Mouse (Mus musculus) CH12F3 (cell line): ENCODE measurements at regions not wholly inside any gene's neighbourhood (a gene's known extent, or its start where the extent isn't known, plus 50 kb on each side); places are given as distances from the start of the nearest gene placed in this dataset.
"Not testable (repeated sequence)": the region's sequence is repeated elsewhere in the genome, so short reads cannot be mapped to it uniquely, and the experiment has no call there.

Experiments
- in situ Hi-C: fragments of 300-500 bp; cut with MboI; formaldehyde crosslinking; loops from 2 replicates; pipeline ENCODE4 v1.14.3; 2020; ENCODE audit warnings: low sequenced_read_pairs

- in situ Hi-C loops, result no loop called here
These were observed 261.5 kb upstream of the Ube2e3 start for GRCm38 (mm10) chr2:78606388-78606787.

GRCm38 (mm10) chr2:78600753-78601152 lies 267.2 kb upstream of the Ube2e3 start:
- in situ Hi-C loops, result no loop called here

- in situ Hi-C loops, result no loop called here
These were observed 269.9 kb upstream of the Ube2e3 start for GRCm38 (mm10) chr2:78598039-78598438.

GRCm38 (mm10) chr2:78596251-78596650 lies 271.7 kb upstream of the Ube2e3 start:
- in situ Hi-C loops, result no loop called here

GRCm38 (mm10) chr2:78580013-78580412 lies 287.9 kb upstream of the Ube2e3 start:
- in situ Hi-C loops, result no loop called here

- in situ Hi-C loops, result no loop called here
These were observed 295.4 kb upstream of the Ube2e3 start for GRCm38 (mm10) chr2:78572492-78572891.

- in situ Hi-C loops, result no loop called here
These were observed 309.8 kb upstream of the Ube2e3 start for GRCm38 (mm10) chr2:78558128-78558527.

GRCm38 (mm10) chr2:78551085-78551484 lies 316.8 kb upstream of the Ube2e3 start:
- in situ Hi-C loops, result no loop called here

GRCm38 (mm10) chr2:78548683-78549467 lies 319.0 kb upstream of the Ube2e3 start:
- in situ Hi-C loops, result no loop called here

GRCm38 (mm10) chr2:78547286-78547685 lies 320.6 kb upstream of the Ube2e3 start:
- in situ Hi-C loops, result no loop called here

GRCm38 (mm10) chr2:78540422-78540821 lies 327.5 kb upstream of the Ube2e3 start:
- in situ Hi-C loops, result no loop called here

GRCm38 (mm10) chr2:78539592-78540300 lies 328.2 kb upstream of the Ube2e3 start:
- in situ Hi-C loops, result no loop called here

GRCm38 (mm10) chr2:78537574-78537973 lies 330.4 kb upstream of the Ube2e3 start:
- in situ Hi-C loops, result no loop called here

GRCm38 (mm10) chr2:78533881-78534280 lies 334.0 kb upstream of the Ube2e3 start:
- in situ Hi-C loops, result not testable (repeated sequence)

GRCm38 (mm10) chr2:78530535-78530934 lies 337.4 kb upstream of the Ube2e3 start:
- in situ Hi-C loops, result no loop called here

GRCm38 (mm10) chr2:78520258-78521023 lies 347.5 kb upstream of the Ube2e3 start:
- in situ Hi-C loops, result no loop called here

- in situ Hi-C loops, result no loop called here
These were observed 374.8 kb upstream of the Ube2e3 start for GRCm38 (mm10) chr2:78493115-78493514.

GRCm38 (mm10) chr2:78480036-78480435 lies 387.9 kb upstream of the Ube2e3 start:
- in situ Hi-C loops, result no loop called here

GRCm38 (mm10) chr2:78459444-78459843 lies 408.5 kb upstream of the Ube2e3 start:
- in situ Hi-C loops, result no loop called here

GRCm38 (mm10) chr2:78453411-78453810 lies 414.5 kb upstream of the Ube2e3 start:
- in situ Hi-C loops, result no loop called here

GRCm38 (mm10) chr2:78436816-78437215 lies 431.1 kb upstream of the Ube2e3 start:
- in situ Hi-C loops, result no loop called here
